Mouse (Mus musculus) lung, postnatal 0 days (tissue): ENCODE data around the gene Srgap2.

Source experiments
- CTCF ChIP-seq: IDR thresholded peaks from 2 replicates; pipeline ENCODE4 v1.5.1; 2016; ENCODE audit warnings: antibody characterized with exemption, mild to moderate bottlenecking
- EP300 ChIP-seq: IDR thresholded peaks from 2 replicates; pipeline ENCODE4 v1.6.1; 2016; ENCODE audit warnings: antibody characterized with exemption, mild to moderate bottlenecking, control low read depth

DNA sequence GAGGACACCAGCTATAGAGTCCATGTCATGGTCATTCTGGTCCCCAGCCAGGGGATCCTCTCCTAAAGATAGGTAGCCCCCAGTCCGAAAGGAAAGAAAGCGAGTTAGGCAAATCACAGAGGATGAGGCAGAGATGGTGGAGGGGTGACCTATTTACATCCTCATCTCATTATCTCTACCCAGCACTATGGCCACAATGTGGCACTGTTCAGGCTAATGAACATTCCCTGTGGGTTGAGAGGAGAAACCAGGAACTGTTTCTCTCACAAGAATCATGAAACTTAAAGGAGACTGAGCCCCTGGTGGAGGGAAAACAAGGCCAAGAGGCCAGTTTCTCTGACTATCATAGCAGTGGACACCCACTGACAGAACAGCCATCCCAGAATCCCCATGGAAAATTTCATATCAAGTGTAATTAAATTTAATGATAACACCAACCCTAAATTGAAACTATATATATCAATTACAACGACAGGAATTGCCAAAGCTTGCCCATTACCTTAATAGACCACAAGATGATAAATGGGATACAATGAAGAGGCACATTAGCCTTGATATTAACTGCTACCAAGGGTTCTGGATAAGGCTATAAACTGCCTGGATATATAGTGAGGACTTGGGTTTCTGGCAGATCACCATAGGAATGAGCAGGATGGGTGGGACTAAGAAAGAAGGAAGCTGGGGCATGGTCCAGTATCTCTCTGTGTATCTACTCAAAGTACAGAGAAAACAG, 207.4 kb downstream of the Srgap2 start:
- TF ChIP-seq CTCF, result peak; percentile 41
- TF ChIP-seq EP300, result no peak
